Mouse (Mus musculus) kidney, embryonic 14.5 days (tissue): ENCODE data around the gene Dlx6. TPM values are rescaled to one million over a fixed set of nuclear protein-coding genes. Genes with fewer than 3 reads are reported as not detected.
A peak's percentile ranks its signal among the peaks of the same experiment; 100 is the strongest.

Source experiments
- ATAC-seq: fragments of 200-750 bp; cut with Nextera tagmentation; 2 replicates; pipeline ENCODE4 v1.8.0; 2017; ENCODE audit warnings: moderate number of reproducible peaks, mild to moderate bottlenecking, moderate TSS enrichment, moderate library complexity; ENCODE audit not compliant: low FRiP score, low TSS enrichment
- H3K27ac ChIP-seq: fragments of 300-500 bp; sonication (generic); 2 replicates; pipeline ENCODE4 v1.5.1; 2014; ENCODE audit warnings: low read depth, mild to moderate bottlenecking, low read length, moderate library complexity, mixed read lengths
- H3K27me3 ChIP-seq: fragments of 300-500 bp; sonication (generic); 2 replicates; pipeline ENCODE4 v1.6.1; 2014; ENCODE audit warnings: mild to moderate bottlenecking, low read length; ENCODE audit not compliant: control insufficient read depth, insufficient read depth
- H3K36me3 ChIP-seq: fragments of 300-500 bp; sonication (generic); 2 replicates; pipeline ENCODE4 v1.6.1; 2014; ENCODE audit warnings: low read length, mixed read lengths; ENCODE audit not compliant: control insufficient read depth, insufficient read depth
- H3K4me1 ChIP-seq: fragments of 300-500 bp; sonication (generic); 2 replicates; pipeline ENCODE4 v1.6.1; 2014; ENCODE audit warnings: low read length, mixed read lengths; ENCODE audit not compliant: control insufficient read depth, insufficient read depth
- H3K4me2 ChIP-seq: fragments of 300-500 bp; sonication (generic); replicated peaks from 2 replicates; pipeline ENCODE4 v1.6.1; 2014; ENCODE audit warnings: low read depth, mild to moderate bottlenecking, low read length
- H3K4me3 ChIP-seq: fragments of 300-500 bp; sonication (generic); 2 replicates; pipeline ENCODE4 v1.5.1; 2014; ENCODE audit warnings: mild to moderate bottlenecking, low read length
- H3K9ac ChIP-seq: fragments of 300-500 bp; sonication (generic); 2 replicates; pipeline ENCODE4 v1.6.1; 2014; ENCODE audit warnings: low read depth, mild to moderate bottlenecking, low read length, moderate library complexity
- H3K9me3 ChIP-seq: fragments of 300-500 bp; sonication (generic); 2 replicates; pipeline ENCODE4 v1.6.1; 2016; ENCODE audit warnings: low read length; ENCODE audit not compliant: control insufficient read depth
- WGBS: fragments of 180-500 bp; shearing (Covaris S2); extraction: QIAGEN DNeasy Blood & Tissue Kit; methylation state at CpG from one replicate; pipeline ENCODE4 v1.1.7; 2014; 5-methylcytosine and 5-hydroxymethylcytosine counted together
- polyA plus RNA-seq: library from polyadenylated mRNA; unstranded; fragments of >200 nt; fragmentation: Nextera tagmentation; extraction: Ambion mirVana; gene quantifications from 2 replicates; pipeline ENCODE4 v1.2.1, GENCODE M21; 2014

Dlx6 gene
- polyA plus RNA-seq, 1 experiment from 2014 or later = not detected

GRCm38 (mm10) chr6:6890047-6890446, 26.9 kb downstream of the Dlx6 start:
- ATAC-seq = no peak
- Histone ChIP-seq H3K9ac (no peak overlapping the region), H3K27me3 (peaks cover 5% of the 10 kb centered on the region; the same call in 1 of the 2 replicates), H3K4me3 (no peak overlapping the region), H3K4me1 (no peaks in the 10 kb centered on the region), H3K9me3 (no peaks in the 10 kb centered on the region), H3K4me2 (no peak overlapping the region), H3K27ac (no peak overlapping the region), H3K36me3 (no peaks in the 10 kb centered on the region)
- 65% methylated on average over 6 of the region's 6 CpGs for WGBS

- Histone ChIP-seq H3K27me3 (no peaks in the 10 kb centered on the region), H3K27ac (no peak overlapping the region), H3K36me3 (no peaks in the 10 kb centered on the region), H3K4me2 (no peak overlapping the region), H3K4me3 (no peak overlapping the region), H3K4me1 (no peaks in the 10 kb centered on the region), H3K9me3 (no peaks in the 10 kb centered on the region), H3K9ac (no peak overlapping the region)
- 56% methylated on average over 8 of the region's 8 CpGs for WGBS
- ATAC-seq = no peak
Observed at GRCm38 (mm10) chr6:6909586-6909985, 46.5 kb downstream of the Dlx6 start.

- Histone ChIP-seq H3K9me3 (no peaks in the 10 kb centered on the region), H3K27me3 (no peaks in the 10 kb centered on the region), H3K36me3 (no peaks in the 10 kb centered on the region), H3K27ac (no peak overlapping the region), H3K4me1 (no peaks in the 10 kb centered on the region), H3K4me3 (no peak overlapping the region), H3K9ac (no peak overlapping the region), H3K4me2 (no peak overlapping the region)
- no peak for ATAC-seq
- WGBS = 96% methylated on average over 1 of the region's 1 CpGs
Observed at GRCm38 (mm10) chr6:6914304-6914703, 51.2 kb downstream of the Dlx6 start.

GRCm38 (mm10) chr6:6914849-6915525, 51.9 kb downstream of the Dlx6 start:
- Histone ChIP-seq H3K9me3 (no peaks in the 10 kb centered on the region), H3K4me3 (no peak overlapping the region), H3K27me3 (no peaks in the 10 kb centered on the region), H3K27ac (no peak overlapping the region), H3K9ac (no peak overlapping the region), H3K36me3 (no peaks in the 10 kb centered on the region), H3K4me2 (no peak overlapping the region), H3K4me1 (no peaks in the 10 kb centered on the region)
- ATAC-seq = peak; percentile 72; the same call in 1 of the 2 replicates
- WGBS = 36% methylated on average over 5 of the region's 5 CpGs

- Histone ChIP-seq H3K4me3 (no peak overlapping the region), H3K36me3 (no peaks in the 10 kb centered on the region), H3K27ac (no peak overlapping the region), H3K9ac (no peak overlapping the region), H3K4me1 (no peaks in the 10 kb centered on the region), H3K9me3 (no peaks in the 10 kb centered on the region), H3K4me2 (no peak overlapping the region), H3K27me3 (no peaks in the 10 kb centered on the region)
- ATAC-seq = no peak
- WGBS = 59% methylated on average over 9 of the region's 9 CpGs
Observed at GRCm38 (mm10) chr6:6915526-6915915, 52.4 kb downstream of the Dlx6 start.

- Histone ChIP-seq H3K27me3 (no peaks in the 10 kb centered on the region), H3K9me3 (no peaks in the 10 kb centered on the region), H3K4me2 (no peak overlapping the region), H3K4me3 (no peak overlapping the region), H3K9ac (no peak overlapping the region), H3K36me3 (no peaks in the 10 kb centered on the region), H3K27ac (no peak overlapping the region), H3K4me1 (no peaks in the 10 kb centered on the region)
- ATAC-seq = no peak
- 93% methylated on average over 4 of the region's 4 CpGs for WGBS
Observed at GRCm38 (mm10) chr6:6917334-6917733, 54.2 kb downstream of the Dlx6 start.

Other genes with a start within 250 kb of the Dlx6 start
- 0.14 and 0.34 TPM in 2 replicates for gene Dlx5, start 18.8 kb downstream of the Dlx6 start, polyA plus RNA-seq
- gene Sdhaf3, start 92.7 kb downstream of the Dlx6 start, polyA plus RNA-seq = 6.2 and 7.3 TPM in 2 replicates